Mouse (Mus musculus): ENCODE data around the gene Ppfia4. TPM values are rescaled to one million over a fixed set of nuclear protein-coding genes. Genes with fewer than 3 reads are reported as not detected.

The Ppfia4 gene
- polyA plus RNA-seq, 1 experiment from 2014 or later, result 6.3 TPM

- WGBS, result 92% methylated on average over 9 of the region's 9 CpGs
- Histone ChIP-seq H3K9ac (no peak overlapping the region), H3K27ac (no peak overlapping the region), H3K36me3 (0 out of 2 replicates have a peak, but pooled peaks cover 4% of the 10 kb centered on the region), H3K4me1 (peaks cover 11% of the 10 kb centered on the region), H3K27me3 (no peaks in the 10 kb centered on the region), H3K9me3 (replicated peaks) (no peaks in the 10 kb centered on the region), H3K4me3 (no peak overlapping the region), H3K4me2 (replicated peaks) (no peak overlapping the region)
- no peak for ATAC-seq (ENCODE audit: low FRiP score)
Observed at GRCm38 (mm10) chr1:134316361-134316760, 16.4 kb downstream of the Ppfia4 start.

GRCm38 (mm10) chr1:134315181-134315580, 17.5 kb downstream of the Ppfia4 start:
- Histone ChIP-seq H3K27me3 (no peaks in the 10 kb centered on the region), H3K9ac (no peak overlapping the region), H3K27ac (no peak overlapping the region), H3K4me2 (replicated peaks) (no peak overlapping the region), H3K9me3 (replicated peaks) (no peaks in the 10 kb centered on the region), H3K36me3 (0 out of 2 replicates have a peak, but pooled peaks cover 4% of the 10 kb centered on the region), H3K4me3 (no peak overlapping the region), H3K4me1 (no peaks in the 10 kb centered on the region)
- no peak for ATAC-seq (ENCODE audit: low FRiP score)
- WGBS, result 84% methylated on average over 5 of the region's 5 CpGs

DNA sequence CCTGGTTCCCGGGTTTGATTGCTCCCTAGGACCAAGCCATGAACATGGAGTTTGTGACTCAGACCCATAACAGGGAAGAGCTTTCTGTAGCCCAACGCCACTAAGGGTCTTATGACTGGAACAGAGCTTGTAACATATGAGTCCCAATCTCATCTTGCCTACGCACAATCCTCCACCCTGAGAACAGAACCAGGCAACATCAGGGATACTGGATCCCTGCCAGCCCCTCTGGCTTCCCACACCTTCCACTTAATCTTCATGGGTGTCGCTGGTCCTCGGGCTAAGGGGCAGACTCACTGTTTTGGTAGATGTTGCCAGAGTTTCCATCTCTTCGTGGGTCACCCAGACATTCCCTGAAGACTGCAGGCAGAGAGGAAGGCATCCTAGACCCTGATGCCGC, 21.0 kb downstream of the Ppfia4 start:
- Histone ChIP-seq H3K9ac (no peak overlapping the region), H3K4me1 (peaks cover 3% of the 10 kb centered on the region; the same call in 1 of the 2 replicates), H3K9me3 (replicated peaks) (no peaks in the 10 kb centered on the region), H3K4me3 (no peak overlapping the region), H3K27me3 (no peaks in the 10 kb centered on the region), H3K4me2 (replicated peaks) (no peak overlapping the region), H3K36me3 (0 out of 2 replicates have a peak, but pooled peaks cover 4% of the 10 kb centered on the region), H3K27ac (no peak overlapping the region)
- ATAC-seq (ENCODE audit: low FRiP score), result no peak
- WGBS, result 94% methylated on average over 7 of the region's 7 CpGs

DNA sequence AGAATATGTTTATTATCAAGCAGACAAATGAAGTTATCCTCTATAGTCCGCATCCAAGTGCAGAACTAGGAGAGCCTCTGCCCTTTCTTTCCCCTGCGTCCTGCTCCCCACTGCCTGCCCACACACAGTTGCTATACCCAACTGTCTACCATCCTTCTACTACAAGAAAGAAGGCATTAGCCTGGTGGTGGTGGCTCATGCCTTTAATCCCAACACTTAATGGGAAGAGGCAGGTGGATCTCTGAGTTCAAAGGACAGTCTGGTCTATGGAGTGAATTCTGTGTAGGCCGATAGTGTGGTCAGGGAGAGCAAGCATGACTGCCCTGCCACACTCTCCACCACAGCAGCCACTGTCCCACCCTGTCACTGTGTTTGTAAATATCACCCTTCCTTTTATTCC, 22.0 kb downstream of the Ppfia4 start:
- no peak for ATAC-seq (ENCODE audit: low FRiP score)
- no peak overlapping the region for H3K4me2 ChIP-seq (replicated peaks)
- peaks cover 3% of the 10 kb centered on the region; the same call in 1 of the 2 replicates for H3K4me1 ChIP-seq
- no peaks in the 10 kb centered on the region for H3K9me3 ChIP-seq (replicated peaks)
- H3K27ac ChIP-seq, result no peak overlapping the region
- 91% methylated on average over 3 of the region's 3 CpGs for WGBS
- no peaks in the 10 kb centered on the region for H3K27me3 ChIP-seq
- H3K9ac ChIP-seq, result no peak overlapping the region
- H3K4me3 ChIP-seq, result no peak overlapping the region
- 0 out of 2 replicates have a peak, but pooled peaks cover 4% of the 10 kb centered on the region for H3K36me3 ChIP-seq

GRCm38 (mm10) chr1:134310291-134310690, 22.4 kb downstream of the Ppfia4 start:
- Histone ChIP-seq H3K4me2 (replicated peaks) (no peak overlapping the region), H3K9me3 (replicated peaks) (no peaks in the 10 kb centered on the region), H3K27me3 (no peaks in the 10 kb centered on the region), H3K9ac (no peak overlapping the region), H3K4me1 (peaks cover 3% of the 10 kb centered on the region; the same call in 1 of the 2 replicates), H3K27ac (no peak overlapping the region), H3K36me3 (0 out of 2 replicates have a peak, but pooled peaks cover 4% of the 10 kb centered on the region), H3K4me3 (no peak overlapping the region)
- ATAC-seq (ENCODE audit: low FRiP score), result no peak
- WGBS, result 92% methylated on average over 2 of the region's 2 CpGs

DNA sequence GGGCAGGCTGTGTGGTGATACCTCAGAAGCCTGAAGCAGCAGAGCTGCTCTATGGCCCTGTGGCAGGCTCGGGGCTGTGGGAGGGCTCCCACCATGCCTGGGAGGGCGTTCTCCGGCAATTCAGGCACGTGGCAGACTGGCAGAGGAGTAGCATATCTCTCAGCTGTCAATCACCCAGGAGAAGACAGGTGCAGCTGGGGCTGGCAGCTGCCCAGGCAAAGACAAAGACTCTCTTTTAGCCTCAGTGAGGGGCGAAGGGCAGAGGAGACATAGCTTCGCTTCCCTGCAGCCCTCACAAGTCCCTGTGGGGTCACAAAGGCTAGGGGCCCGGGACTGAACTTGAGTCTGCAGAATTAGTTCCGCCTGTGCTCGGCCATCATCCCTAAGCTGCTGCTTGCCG, 25.3 kb downstream of the Ppfia4 start:
- peaks cover 8% of the 10 kb centered on the region; the same call in 1 of the 2 replicates for H3K36me3 ChIP-seq
- H3K4me1 ChIP-seq, result peaks cover 16% of the 10 kb centered on the region
- WGBS, result 41% methylated on average over 10 of the region's 10 CpGs
- H3K9me3 ChIP-seq (replicated peaks), result 0 out of 2 replicates have a peak, but pooled peaks cover 7% of the 10 kb centered on the region
- H3K4me2 ChIP-seq (replicated peaks), result no peak overlapping the region
- no peak overlapping the region for H3K27ac ChIP-seq
- H3K27me3 ChIP-seq, result no peaks in the 10 kb centered on the region
- no peak overlapping the region for H3K4me3 ChIP-seq
- no peak overlapping the region for H3K9ac ChIP-seq
- no peak for ATAC-seq (ENCODE audit: low FRiP score)

- Histone ChIP-seq H3K36me3 (peaks cover 6% of the 10 kb centered on the region; the same call in 1 of the 2 replicates), H3K4me3 (no peak overlapping the region), H3K27ac (no peak overlapping the region), H3K9me3 (replicated peaks) (0 out of 2 replicates have a peak, but pooled peaks cover 7% of the 10 kb centered on the region), H3K27me3 (peaks cover 15% of the 10 kb centered on the region), H3K4me1 (peaks cover 18% of the 10 kb centered on the region), H3K9ac (no peak overlapping the region), H3K4me2 (replicated peaks) (no peak overlapping the region)
- no peak for ATAC-seq (ENCODE audit: low FRiP score)
- 93% methylated on average over 9 of the region's 9 CpGs for WGBS
Observed at GRCm38 (mm10) chr1:134304940-134305339, 27.8 kb downstream of the Ppfia4 start.

DNA sequence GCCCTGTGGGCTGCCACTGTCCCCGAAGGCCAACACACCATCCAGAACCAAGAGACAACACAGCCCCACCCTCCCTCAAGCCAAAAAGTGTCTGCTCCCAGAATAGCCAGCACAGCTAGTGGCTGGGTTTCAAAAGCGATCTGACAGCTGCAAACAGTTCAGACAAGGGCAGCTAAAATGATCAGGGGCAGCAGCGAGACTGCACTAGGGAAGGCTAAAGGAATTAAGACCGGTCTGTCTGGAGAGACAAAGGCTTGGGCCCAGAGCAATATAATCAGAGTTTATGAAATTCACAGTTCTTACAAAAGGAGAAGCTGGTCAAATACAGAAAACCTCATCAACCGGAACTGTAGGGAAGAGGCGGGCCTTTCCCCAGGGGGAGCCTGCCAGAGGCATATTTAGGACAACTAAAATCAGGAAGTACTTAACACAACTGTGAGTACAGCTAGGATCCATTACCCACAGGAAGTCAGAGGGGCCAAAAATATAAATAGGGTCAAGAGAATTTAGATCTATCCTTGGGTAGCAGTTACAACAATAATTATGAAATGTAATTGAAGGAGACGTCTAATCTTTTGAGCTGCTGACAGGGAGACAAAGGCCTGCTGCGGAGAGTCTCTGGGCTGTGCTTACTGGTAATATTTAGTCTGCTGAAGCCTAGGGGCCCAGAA, 30.0 kb downstream of the Ppfia4 start:
- peak overlapping the region; percentile 70 for H3K27ac ChIP-seq
- H3K27me3 ChIP-seq, result peaks cover 37% of the 10 kb centered on the region
- no peak for ATAC-seq (ENCODE audit: low FRiP score)
- no peak overlapping the region for H3K9ac ChIP-seq
- H3K36me3 ChIP-seq, result peaks cover 6% of the 10 kb centered on the region; the same call in 1 of the 2 replicates
- 0 out of 2 replicates have a peak, but pooled peaks cover 7% of the 10 kb centered on the region for H3K9me3 ChIP-seq (replicated peaks)
- H3K4me2 ChIP-seq (replicated peaks), result no peak overlapping the region
- no peak overlapping the region for H3K4me3 ChIP-seq
- peaks cover 29% of the 10 kb centered on the region for H3K4me1 ChIP-seq
- 28% methylated on average over 8 of the region's 8 CpGs for WGBS

- ATAC-seq (ENCODE audit: low FRiP score), result peak; percentile 68
- Histone ChIP-seq H3K4me3 (peak overlapping the region; percentile 55), H3K27me3 (peaks cover 46% of the 10 kb centered on the region), H3K4me2 (replicated peaks) (peak overlapping the region; percentile 99), H3K36me3 (0 out of 2 replicates have a peak, but pooled peaks cover under 1% of the 10 kb centered on the region), H3K4me1 (peaks cover 26% of the 10 kb centered on the region), H3K27ac (no peak overlapping the region), H3K9me3 (replicated peaks) (0 out of 2 replicates have a peak, but pooled peaks cover under 1% of the 10 kb centered on the region), H3K9ac (peak overlapping the region; percentile 77)
- WGBS, result 2% methylated on average over 45 of the region's 59 CpGs
Observed at GRCm38 (mm10) chr1:134298636-134299411, 33.9 kb downstream of the Ppfia4 start.

DNA sequence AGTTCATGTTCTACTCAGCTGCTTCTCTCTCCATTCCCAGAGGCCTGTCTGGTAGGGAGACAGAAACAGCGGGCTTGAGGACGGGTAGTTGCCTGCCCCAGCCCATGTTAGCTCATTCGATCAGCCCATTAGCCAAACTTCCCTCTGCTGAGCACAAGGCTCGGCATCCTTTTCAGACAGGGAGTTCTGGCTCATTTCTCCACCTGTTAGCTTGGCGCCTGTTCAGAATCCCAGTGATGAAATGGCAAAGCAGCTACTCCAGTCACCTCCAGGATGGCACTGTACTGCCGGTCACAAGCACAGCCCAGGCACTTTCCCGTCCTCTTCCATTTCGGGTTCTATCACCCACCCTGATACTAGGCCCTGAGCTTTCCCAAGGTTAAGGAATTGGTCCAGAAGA, 35.5 kb downstream of the Ppfia4 start:
- no peak for ATAC-seq (ENCODE audit: low FRiP score)
- Histone ChIP-seq H3K4me2 (replicated peaks) (no peak overlapping the region), H3K9ac (no peak overlapping the region), H3K27me3 (peaks cover 46% of the 10 kb centered on the region), H3K9me3 (replicated peaks) (no peaks in the 10 kb centered on the region), H3K27ac (no peak overlapping the region), H3K36me3 (no peaks in the 10 kb centered on the region), H3K4me1 (peaks cover 11% of the 10 kb centered on the region), H3K4me3 (no peak overlapping the region)
- WGBS, result 88% methylated on average over 8 of the region's 8 CpGs

GRCm38 (mm10) chr1:134293738-134294604, 38.8 kb downstream of the Ppfia4 start:
- no peak overlapping the region for H3K27ac ChIP-seq
- H3K4me3 ChIP-seq, result no peak overlapping the region
- peaks cover 21% of the 10 kb centered on the region for H3K27me3 ChIP-seq
- peaks cover 27% of the 10 kb centered on the region for H3K4me1 ChIP-seq
- no peaks in the 10 kb centered on the region for H3K9me3 ChIP-seq (replicated peaks)
- ATAC-seq (ENCODE audit: low FRiP score), result no peak
- no peak overlapping the region for H3K4me2 ChIP-seq (replicated peaks)
- WGBS, result 53% methylated on average over 3 of the region's 3 CpGs
- H3K9ac ChIP-seq, result no peak overlapping the region
- H3K36me3 ChIP-seq, result no peaks in the 10 kb centered on the region

- 91% methylated on average over 7 of the region's 7 CpGs for WGBS
- Histone ChIP-seq H3K27me3 (peaks cover 14% of the 10 kb centered on the region), H3K36me3 (no peaks in the 10 kb centered on the region), H3K9me3 (replicated peaks) (no peaks in the 10 kb centered on the region), H3K4me2 (replicated peaks) (no peak overlapping the region), H3K27ac (no peak overlapping the region), H3K4me3 (no peak overlapping the region), H3K4me1 (peaks cover 21% of the 10 kb centered on the region), H3K9ac (no peak overlapping the region)
- ATAC-seq (ENCODE audit: low FRiP score), result no peak
Observed at GRCm38 (mm10) chr1:134293276-134293675, 39.5 kb downstream of the Ppfia4 start.

Measured in hindbrain, embryonic 12.5 days (tissue).